Mouse (Mus musculus): ENCODE measurements at regions not wholly inside any gene's neighbourhood (a gene's known extent, or its start where the extent isn't known, plus 50 kb on each side); places are given as distances from the start of the nearest gene placed in this dataset.

GRCm38 (mm10) chr1:186562027-186562426, 143.8 kb downstream of the Tgfb2 start:
- no peak for TF ChIP-seq POLR2A (IDR thresholded peaks at IDR 0.05; ENCODE audit: borderline replicate concordance, insufficient read depth, low read length)
- no peak for TF ChIP-seq CTCF (IDR thresholded peaks at IDR 0.05; ENCODE audit: borderline replicate concordance, insufficient read depth, low read depth, low read length)

Data from cerebellum, adult 2 months (tissue).